Mouse (Mus musculus) E14TG2a.4 (cell line): ENCODE measurements around the gene Fbp1.
A peak's percentile ranks its signal among the peaks of the same experiment; 100 is the strongest.
"Not testable (repeated sequence)": the region's sequence is repeated elsewhere in the genome, so short reads cannot be mapped to it uniquely, and the experiment has no call there.

Source experiments
- H3K27me3 ChIP-seq: 2 replicates; pipeline ENCODE4 v1.6.1; 2014; ENCODE audit warnings: low read length, control low read depth; ENCODE audit not compliant: insufficient read depth
- H3K36me3 ChIP-seq: 2 replicates; pipeline ENCODE4 v1.6.1; 2014; ENCODE audit warnings: low read length, control low read depth; ENCODE audit not compliant: insufficient read depth
- H3K4me1 ChIP-seq: replicated peaks from 2 replicates; pipeline ENCODE4 v1.6.1; 2014; ENCODE audit warnings: low read depth, low read length, control low read depth
- H3K4me3 ChIP-seq: replicated peaks from 2 replicates; pipeline ENCODE4 v1.5.1; 2014; ENCODE audit warnings: mild to moderate bottlenecking, low read length
- H3K9me3 ChIP-seq: 2 replicates; pipeline ENCODE4 v1.6.1; 2014; ENCODE audit warnings: low read length, control low read depth
- CTCF ChIP-seq: conservative IDR thresholded peaks from 2 replicates; pipeline ENCODE4 v1.5.1; 2014; ENCODE audit warnings: low read length
- NANOG ChIP-seq: IDR thresholded peaks from 2 replicates; pipeline ENCODE4 v1.6.1; 2014; ENCODE audit warnings: borderline replicate concordance, low read length, mixed read lengths
- POU5F1 ChIP-seq: IDR thresholded peaks from 2 replicates; pipeline ENCODE4 v1.6.1; 2014; ENCODE audit warnings: low read length, borderline replicate concordance

Fbp1 gene

DNA sequence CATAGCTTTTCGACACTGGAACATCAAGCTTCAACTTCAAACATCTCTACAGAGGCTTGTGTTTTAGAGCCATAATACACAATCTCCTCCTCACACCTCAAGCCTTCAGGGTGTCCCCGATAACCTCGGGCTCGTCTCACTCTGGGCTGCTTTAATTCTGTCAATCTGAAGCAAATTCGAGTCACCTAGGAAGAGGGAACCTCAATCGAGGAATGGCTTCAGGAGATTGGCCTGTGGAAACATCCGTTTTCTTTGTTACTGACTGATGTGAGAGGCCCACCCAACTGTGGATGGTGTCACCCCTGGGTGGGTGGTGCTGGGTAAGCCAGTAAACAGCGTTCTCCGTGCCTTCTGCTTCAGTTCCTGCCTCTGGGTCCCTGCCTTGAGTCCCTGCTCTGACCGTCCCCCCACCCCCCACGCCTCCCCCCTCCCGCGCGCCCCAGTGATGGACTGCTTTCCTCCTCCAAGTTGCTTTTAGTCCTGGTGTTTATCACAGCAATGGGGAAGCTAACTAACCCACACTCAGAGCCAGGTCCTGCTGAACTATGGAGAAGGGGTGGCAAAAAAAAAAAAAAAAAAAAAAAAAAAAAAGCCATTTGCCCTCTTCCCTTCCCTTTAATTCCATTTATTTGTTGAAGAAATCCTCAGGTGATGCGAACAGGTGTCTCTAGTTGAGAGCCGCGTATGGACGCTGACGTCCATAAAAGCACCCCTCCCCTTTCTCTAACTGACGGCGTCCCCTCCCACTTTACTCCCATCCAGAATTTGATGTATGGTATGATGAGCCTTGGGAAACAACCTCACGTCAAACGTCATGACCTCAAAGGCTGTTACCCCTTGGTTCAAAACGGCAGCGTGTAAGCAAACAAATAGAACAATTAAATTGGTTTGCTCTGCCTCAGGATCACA lies 32.4 kb downstream of the Fbp1 start:
- H3K9me3 ChIP-seq = no peaks in the 10 kb centered on the region
- H3K4me1 ChIP-seq = peaks cover 40% of the 10 kb centered on the region
- H3K36me3 ChIP-seq = no peaks in the 10 kb centered on the region
- peaks cover 9% of the 10 kb centered on the region for H3K27me3 ChIP-seq
- H3K4me3 ChIP-seq = peak overlapping the region; percentile 57
- TF ChIP-seq CTCF (no peak), POU5F1 (no peak), NANOG (no peak)

DNA sequence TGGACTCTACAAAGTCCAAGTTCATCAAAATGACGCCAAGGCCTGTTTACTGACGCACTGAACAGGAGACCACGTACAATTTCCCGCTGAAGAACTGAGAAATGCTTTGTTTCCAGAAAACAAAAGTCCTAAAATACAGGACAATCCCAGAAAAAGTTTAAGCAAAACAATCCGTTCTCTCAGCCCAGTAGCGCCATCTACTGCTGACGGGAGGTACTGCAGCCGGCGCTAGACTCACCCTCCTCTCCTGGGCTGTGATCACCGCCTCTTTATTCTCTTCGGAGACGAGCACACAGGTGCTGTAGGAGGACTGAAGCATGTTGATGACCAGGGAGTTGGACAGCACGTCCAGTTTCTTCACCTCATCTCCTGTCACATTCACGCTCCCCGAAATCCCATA lies 33.4 kb downstream of the Fbp1 start:
- Histone ChIP-seq H3K4me3 (no peak overlapping the region), H3K36me3 (no peaks in the 10 kb centered on the region), H3K9me3 (no peaks in the 10 kb centered on the region), H3K27me3 (peaks cover 9% of the 10 kb centered on the region), H3K4me1 (peaks cover 40% of the 10 kb centered on the region)
- no peak for TF ChIP-seq NANOG
- peak; percentile 100 for TF ChIP-seq CTCF
- TF ChIP-seq POU5F1 = no peak

DNA sequence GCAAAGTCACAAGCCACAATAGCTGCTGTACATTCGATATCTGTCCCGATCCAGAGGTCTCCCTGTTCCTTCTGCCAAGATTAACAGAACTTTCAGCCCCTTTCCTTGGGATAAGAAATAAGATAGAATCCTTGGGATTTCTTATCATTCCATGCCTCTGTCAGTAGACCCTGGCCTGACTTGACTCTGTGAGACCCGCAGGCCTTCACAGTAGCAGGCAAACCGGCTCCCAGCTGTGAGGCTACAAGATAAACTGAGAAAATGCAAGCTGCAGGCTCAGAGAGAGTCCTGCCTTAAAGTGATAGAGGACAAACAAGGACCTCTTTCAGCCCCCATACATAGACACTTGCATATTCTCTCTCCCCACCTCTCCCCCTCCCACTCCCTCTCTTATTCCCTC lies 54.7 kb downstream of the Fbp1 start:
- Histone ChIP-seq H3K36me3 (no peaks in the 10 kb centered on the region), H3K4me1 (peaks cover 7% of the 10 kb centered on the region), H3K4me3 (no peak overlapping the region), H3K9me3 (no peaks in the 10 kb centered on the region), H3K27me3 (no peaks in the 10 kb centered on the region)
- no peak for TF ChIP-seq POU5F1
- no peak for TF ChIP-seq CTCF
- no peak for TF ChIP-seq NANOG

DNA sequence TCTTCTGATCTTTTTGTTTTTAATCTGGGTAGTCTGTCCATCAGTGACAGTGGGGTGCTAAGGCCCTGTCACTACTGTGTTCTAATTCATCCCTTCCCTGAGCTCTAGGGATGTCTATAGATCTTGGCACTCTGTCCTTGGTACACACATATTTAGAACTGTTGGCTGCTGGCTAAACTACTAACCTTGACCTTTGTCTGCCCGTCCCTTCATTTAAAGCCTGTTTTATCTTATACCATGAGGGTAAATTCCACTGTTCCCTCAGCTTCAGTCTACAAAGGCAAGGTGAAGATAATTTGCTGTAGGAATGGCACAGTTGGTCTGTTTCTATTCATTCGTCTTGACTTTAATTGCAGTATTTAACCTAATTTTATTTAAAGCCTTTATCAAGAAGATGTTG lies 55.8 kb downstream of the Fbp1 start:
- H3K27me3 ChIP-seq = no peaks in the 10 kb centered on the region
- TF ChIP-seq POU5F1 = no peak
- no peak for TF ChIP-seq CTCF
- TF ChIP-seq NANOG = no peak
- no peak overlapping the region for H3K4me3 ChIP-seq
- H3K9me3 ChIP-seq = no peaks in the 10 kb centered on the region
- H3K4me1 ChIP-seq = peaks cover 7% of the 10 kb centered on the region
- no peaks in the 10 kb centered on the region for H3K36me3 ChIP-seq

DNA sequence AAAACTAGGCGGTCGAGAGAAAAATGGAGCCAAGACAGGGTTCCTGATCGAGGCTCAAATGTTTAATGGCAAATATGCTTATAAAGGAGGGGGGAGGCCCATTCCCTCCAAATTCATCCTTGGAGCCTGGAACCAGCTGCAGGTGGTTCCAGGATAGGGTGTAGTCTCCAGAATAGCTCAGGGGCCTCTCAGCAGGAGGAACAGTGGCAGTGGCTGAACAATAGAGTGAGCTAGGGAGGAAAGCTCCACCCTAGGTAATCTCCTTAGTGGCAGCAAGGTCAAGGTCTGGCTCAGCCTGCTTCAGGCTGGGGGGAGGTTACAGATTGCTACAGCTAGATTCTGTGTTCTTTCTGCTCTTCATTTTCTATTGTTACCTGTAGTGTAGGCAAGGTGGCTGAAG lies 72.4 kb downstream of the Fbp1 start:
- not testable (repeated sequence) for H3K4me1 ChIP-seq, H3K4me3 ChIP-seq, H3K36me3 ChIP-seq
- Histone ChIP-seq H3K27me3 (peaks cover 11% of the 10 kb centered on the region; the same call in 1 of the 2 replicates), H3K9me3 (peaks cover 46% of the 10 kb centered on the region)
